Mouse (Mus musculus) gastrocnemius, postnatal 36 days (tissue): ENCODE results near the gene Snd1. TPM values are rescaled to one million over a fixed set of nuclear protein-coding genes. Genes with fewer than 3 reads are reported as not detected.

Source experiments
- DNase-seq, 2 experiments: peaks; one replicate each; pipeline ENCODE4 v3.0.0; 2022
- intact Hi-C: fragments of 180-260 bp; cut with DNase I; formaldehyde crosslinking; loops from one replicate; pipeline ENCODE4 v1.15.1; 2025
- total RNA-seq, 2 experiments: library from RNA; stranded (reverse); gene quantifications; 2 replicates each; pipeline ENCODE4 v1.2.3; 2021

The Snd1 gene
- total RNA-seq, 2 experiments from 2014 or later, result 38.8 to 38.9 TPM

DNA sequence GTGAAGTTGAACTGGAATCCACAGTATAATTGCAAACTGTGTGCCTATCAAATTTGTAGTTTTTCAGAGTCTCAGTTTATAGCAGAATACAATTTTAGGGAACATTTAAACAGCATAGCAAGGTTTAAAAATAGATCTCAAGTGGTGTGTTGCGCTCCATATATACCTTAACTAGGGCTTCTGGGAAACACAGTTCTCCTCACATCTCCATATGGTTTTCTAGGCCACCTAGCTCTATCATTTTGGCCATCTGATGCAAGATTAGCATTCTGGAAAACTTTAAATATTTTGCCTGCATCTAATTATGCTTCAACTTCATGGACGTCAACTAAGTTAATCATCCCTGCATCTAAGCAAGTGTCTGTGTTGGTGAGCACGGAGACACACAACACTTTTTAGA lies 107.9 kb downstream of the Snd1 start:
- intact Hi-C loops, result no loop called here
- no peak for DNase-seq

DNA sequence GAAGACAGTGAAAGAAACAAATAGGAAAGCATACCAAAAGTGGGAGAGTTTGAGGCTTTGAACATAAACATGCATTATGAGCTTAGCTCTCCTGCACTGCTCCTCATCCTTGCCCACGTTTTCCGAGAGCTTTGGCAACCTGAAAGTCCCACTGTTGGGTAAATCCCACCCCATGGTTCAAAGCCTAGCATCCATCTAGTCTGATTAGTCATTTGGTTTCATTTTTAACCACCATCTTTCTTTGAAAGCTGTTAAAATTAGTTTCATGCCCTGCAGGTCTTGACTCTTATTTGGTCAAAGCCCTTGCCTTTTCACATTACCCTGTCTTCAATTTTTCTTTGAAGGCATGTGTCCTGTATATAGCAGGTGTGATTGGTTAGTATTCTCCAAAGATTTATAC lies 108.5 kb downstream of the Snd1 start:
- DNase-seq, result no peak
- intact Hi-C loops, result no loop called here

DNA sequence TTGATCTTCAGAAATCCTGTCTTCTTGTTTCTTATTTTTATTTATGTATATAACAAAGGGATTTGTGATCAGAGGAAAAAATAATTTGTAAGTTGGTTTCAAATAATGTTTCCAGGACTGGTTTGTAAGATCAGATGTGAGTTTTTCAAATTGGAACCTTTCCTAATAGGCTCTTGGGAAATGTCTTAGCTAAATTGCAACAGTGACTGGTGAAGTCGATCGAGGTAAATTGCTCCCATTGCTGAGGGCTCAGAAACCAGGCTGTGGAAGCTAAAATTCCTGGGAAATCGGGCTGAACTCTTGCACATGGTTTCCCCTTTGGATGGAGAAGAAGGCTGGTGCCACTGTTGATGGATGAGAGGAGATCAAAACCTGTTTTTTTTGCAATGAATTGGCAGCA lies 111.9 kb downstream of the Snd1 start:
- no peak for DNase-seq
- intact Hi-C loops, result no loop called here

DNA sequence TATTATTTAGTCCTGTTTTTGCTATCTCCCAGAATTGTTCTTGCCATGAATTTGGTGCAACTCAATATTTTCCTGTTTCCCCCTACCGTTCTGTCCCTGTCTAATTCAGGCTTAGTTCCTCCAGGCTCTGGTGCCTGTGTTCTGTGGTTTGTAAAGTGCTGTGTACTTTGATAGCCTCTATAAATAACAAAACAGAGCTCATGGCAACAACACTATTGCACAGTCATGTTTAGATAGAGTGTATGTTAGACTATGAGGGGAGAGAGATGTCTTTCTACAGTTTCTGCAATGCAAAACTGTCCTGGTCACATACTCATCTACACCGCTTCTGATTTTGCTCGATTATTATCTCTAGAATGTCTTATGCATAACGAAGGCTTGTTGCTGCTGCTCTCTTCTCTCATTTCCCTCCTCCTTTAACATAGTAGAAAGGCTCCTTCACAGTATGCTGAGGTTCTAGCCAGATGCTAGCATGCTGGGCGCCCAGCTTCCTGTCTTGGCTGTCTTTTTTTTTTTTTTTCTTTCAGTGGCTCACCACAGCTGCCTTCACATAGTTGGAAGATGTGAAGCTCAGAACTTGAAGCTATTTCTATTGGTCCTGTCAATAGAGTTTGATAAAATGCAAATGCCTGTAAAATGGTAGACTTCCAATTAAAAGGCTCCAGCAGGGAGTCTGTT lies 113.7 kb downstream of the Snd1 start:
- DNase-seq, result no peak
- intact Hi-C loops, result no loop called here

DNA sequence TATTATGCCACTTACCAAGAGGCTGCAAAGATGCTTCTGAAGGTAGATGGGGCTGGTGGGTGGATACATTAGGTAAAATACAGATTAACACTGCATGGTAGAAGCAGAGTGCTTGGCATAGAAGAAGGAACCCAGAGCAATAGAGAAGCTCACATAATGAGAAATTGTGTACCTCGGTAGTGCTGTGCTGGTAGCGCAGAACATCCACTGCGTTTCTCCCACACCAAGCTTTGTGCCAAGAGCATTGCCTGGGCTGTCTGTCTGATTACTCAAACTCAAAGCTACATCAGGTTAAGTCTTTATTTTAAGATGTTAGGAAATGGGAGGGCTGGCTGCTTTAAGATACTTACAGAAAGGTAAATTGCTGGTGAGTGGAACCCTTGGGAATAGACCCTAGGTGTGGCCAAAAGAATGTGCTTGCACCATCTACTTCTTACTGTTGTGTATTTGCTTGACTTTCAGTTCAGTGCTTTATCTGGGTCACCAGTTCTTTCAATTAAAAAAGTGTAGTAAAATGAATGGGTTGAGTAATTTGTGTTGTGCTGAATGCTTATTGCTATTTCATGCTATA lies 117.5 kb downstream of the Snd1 start:
- intact Hi-C loops, result no loop called here
- DNase-seq, result no peak

- no peak for DNase-seq
- intact Hi-C loops, result no loop called here
These were observed 118.8 kb downstream of the Snd1 start for GRCm38 (mm10) chr6:28593708-28594107.

- DNase-seq, result no peak
- intact Hi-C loops, result no loop called here
These were observed 119.8 kb downstream of the Snd1 start for GRCm38 (mm10) chr6:28594759-28595158.

DNA sequence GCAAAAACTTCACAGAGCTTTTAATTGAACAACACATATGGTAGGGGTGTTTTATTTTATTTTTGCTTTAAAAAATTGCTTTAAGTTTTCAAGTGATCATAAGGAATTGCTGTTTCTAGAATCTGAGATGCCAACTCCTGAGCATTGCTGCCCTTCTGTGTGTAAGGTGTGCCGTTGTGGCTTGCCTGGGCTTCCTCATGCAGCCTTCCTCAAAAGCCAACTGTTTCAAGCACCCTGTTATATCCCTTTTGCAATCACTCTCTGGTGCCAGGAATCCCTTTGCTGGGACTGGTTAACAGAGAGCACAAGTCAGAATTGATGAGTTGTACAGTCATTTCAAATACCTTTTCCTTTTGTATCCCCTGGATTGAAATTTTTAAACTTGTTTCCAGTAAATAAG lies 120.3 kb downstream of the Snd1 start:
- no peak for DNase-seq
- intact Hi-C loops, result no loop called here

DNA sequence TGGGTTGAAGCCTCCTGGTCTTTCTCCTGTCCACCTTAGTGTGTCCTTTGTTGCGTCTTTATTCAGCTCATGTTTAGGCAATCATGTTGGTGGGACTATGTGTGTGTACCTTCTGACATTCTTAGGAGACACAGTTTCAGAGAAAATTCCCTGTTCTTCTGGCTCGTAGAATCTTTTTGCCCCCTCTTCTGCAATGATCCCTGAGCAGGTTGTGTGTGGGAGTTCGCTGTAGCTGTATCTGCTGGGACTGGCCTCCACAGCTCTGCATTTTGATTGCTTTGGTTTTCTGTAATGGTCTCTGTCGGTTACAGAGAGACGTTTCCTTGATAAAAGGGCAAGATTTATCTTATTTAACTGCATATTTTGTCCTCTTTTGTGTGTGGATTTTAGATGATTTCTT lies 122.3 kb downstream of the Snd1 start:
- no peak for DNase-seq
- intact Hi-C loops, result no loop called here

- intact Hi-C loops, result no loop called here
- DNase-seq, result no peak
These were observed 124.2 kb downstream of the Snd1 start for GRCm38 (mm10) chr6:28599120-28599519.

DNA sequence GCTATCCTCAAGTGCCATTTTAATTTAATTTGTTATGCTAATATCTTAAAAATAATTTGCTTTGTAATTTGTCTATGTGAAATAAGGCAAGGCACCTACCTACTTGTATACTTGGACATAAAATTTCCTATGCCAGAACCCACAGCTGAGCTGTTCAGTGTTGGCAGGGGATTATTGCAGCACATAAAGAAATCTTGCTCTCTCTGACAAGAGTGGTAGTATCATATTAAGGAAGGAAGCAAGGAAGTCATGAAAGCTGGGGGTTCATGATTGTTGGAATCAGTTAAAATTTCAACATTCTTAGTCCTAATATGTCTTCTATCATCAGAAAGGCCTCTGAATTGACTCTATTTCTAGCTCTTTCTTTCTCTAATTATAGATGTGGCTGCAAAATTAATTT lies 125.5 kb downstream of the Snd1 start:
- intact Hi-C loops, result no loop called here
- DNase-seq, result no peak

DNA sequence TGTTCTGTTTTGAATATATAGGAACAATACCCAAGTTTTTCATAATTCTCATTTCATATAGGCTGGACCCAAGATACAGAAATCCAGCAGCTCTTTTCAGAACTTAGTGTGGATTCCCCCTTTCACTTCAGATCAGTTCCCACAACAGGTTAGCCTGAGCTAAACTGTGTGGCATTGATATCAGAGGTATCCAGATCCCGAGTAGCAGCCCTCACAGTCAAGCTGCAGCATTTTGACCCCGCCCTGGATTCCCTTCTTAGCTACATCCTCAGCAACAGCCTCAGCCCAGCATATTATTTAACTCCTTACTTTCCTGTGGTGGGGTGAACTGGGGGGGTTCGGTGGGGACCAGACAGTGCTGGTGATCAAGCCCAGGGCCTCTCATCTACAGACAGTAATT lies 128.5 kb downstream of the Snd1 start:
- no peak for DNase-seq
- intact Hi-C loops, result no loop called here

GRCm38 (mm10) chr6:28603823-28604222 lies 128.9 kb downstream of the Snd1 start:
- intact Hi-C loops, result no loop called here

DNA sequence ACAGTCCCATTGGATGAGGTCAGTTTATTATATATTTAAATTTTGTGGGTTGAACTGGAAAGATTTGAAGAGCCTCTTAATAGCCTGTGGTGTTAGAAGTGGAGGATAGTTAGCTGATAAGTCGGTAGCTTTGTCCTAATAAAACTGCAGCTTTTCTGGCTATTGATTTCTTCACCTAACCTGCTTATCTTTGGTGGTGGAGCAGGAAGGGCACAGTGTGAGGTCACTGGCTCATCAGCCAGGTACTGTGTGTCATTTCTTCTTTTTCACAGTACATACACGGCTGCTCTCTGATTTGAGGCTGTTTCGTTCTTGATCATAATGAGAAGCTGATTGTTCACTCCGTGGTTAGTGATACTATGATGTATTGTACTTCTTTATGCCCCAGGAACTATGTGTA lies 134.4 kb downstream of the Snd1 start:
- no peak for DNase-seq

More at GRCm38 (mm10) chr6:28603823-28604222, 128.9 kb downstream of the Snd1 start:
- DNase-seq, result no peak

GRCm38 (mm10) chr6:28610127-28610526 lies 135.2 kb downstream of the Snd1 start:
- no peak for DNase-seq
- intact Hi-C loops, result no loop called here

More for the DNA sequence above, 134.4 kb downstream of the Snd1 start:
- intact Hi-C loops, result no loop called here

- intact Hi-C loops, result no loop called here
- DNase-seq, result no peak
These were observed 138.5 kb downstream of the Snd1 start for GRCm38 (mm10) chr6:28613441-28613840.

DNA sequence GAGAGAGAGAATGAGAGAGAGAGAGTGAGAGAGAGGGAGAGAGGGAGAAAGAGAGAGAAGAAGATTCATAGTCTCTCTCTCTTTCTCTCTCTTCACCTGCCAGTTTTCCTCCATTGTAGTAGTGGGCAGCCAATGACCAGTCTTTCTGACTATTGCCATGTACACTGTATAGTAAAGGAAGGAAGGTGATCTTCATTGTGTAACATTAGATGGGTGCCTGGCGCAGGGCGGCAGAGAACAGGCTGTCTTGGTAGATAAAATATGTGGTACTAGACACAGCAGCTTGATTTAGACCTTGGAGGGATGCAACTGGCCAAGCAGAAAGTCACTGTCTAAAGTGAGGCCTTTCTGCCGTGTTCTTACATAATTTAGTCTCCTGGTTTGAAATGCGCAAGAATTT lies 139.9 kb downstream of the Snd1 start:
- no peak for DNase-seq
- intact Hi-C loops, result no loop called here

- intact Hi-C loops, result no loop called here
These were observed 140.5 kb downstream of the Snd1 start for GRCm38 (mm10) chr6:28615408-28615807.

GRCm38 (mm10) chr6:28615966-28616365 lies 141.0 kb downstream of the Snd1 start:
- DNase-seq, result no peak
- intact Hi-C loops, result no loop called here

More at GRCm38 (mm10) chr6:28615408-28615807, 140.5 kb downstream of the Snd1 start:
- no peak for DNase-seq

- intact Hi-C loops, result no loop called here
These were observed 143.4 kb downstream of the Snd1 start for GRCm38 (mm10) chr6:28618299-28618698.

DNA sequence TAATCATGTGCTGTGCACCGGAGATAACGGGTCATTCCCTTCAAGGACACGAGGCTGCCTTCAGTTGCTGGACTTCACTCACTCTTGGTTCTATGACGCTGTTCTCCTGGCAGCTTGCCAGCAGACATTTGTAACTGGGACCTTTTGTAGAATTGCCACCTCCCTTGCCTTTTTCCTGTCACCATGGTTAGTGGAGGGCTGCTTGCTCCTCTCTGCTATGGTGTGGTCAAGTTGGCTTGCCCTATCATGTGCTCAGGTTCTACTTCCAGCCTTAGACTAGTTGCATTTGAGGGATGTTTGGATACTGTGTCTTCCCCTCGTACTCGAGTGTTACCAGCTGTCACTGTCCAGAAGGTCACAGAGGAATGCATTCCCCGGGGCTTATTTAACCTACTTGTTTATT lies 143.8 kb downstream of the Snd1 start:
- peak; percentile 32 to 33 for DNase-seq
- intact Hi-C loops, result no loop called here

More at GRCm38 (mm10) chr6:28618299-28618698, 143.4 kb downstream of the Snd1 start:
- DNase-seq, result no peak

DNA sequence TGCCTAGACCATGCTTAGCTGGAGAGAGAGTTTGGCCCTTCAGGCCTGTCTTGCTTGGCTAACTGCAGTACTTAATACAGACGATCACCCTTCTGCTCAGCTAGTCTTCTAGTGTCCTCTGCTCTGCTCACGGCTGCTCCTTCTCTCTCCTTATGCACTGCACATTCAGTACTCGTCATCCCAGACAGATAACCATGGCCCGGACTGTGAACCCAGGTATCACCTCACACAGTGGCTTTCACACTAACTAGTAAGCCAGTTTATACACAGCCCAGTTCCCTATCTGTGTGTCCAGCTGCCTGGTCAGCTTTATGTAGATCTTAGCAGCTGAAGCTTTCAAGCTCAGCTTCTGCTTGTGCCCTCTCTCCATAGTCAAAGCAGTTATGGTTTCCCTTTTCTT lies 146.5 kb downstream of the Snd1 start:
- intact Hi-C loops, result no loop called here
- DNase-seq, result no peak

GRCm38 (mm10) chr6:28621961-28622360 lies 147.0 kb downstream of the Snd1 start:
- intact Hi-C loops, result no loop called here
- no peak for DNase-seq
